Mouse (Mus musculus) limb, embryonic 13.5 days (tissue): ENCODE results near the gene Cfap44. TPM values are rescaled to one million over a fixed set of nuclear protein-coding genes. Genes with fewer than 3 reads are reported as not detected.
"Not testable (repeated sequence)": the region's sequence is repeated elsewhere in the genome, so short reads cannot be mapped to it uniquely, and the experiment has no call there.

Experiments used
- ATAC-seq: fragments of 200-750 bp; cut with Nextera tagmentation; 2 replicates; pipeline ENCODE4 v1.8.0; 2017; ENCODE audit warnings: low read depth, moderate number of reproducible peaks, moderate TSS enrichment; ENCODE audit not compliant: low FRiP score
- H3K27ac ChIP-seq: fragments of 300-500 bp; sonication (generic); 2 replicates; pipeline ENCODE4 v1.5.1; 2015; ENCODE audit warnings: inconsistent platforms, mild to moderate bottlenecking, moderate library complexity
- H3K27me3 ChIP-seq: fragments of 300-500 bp; sonication (generic); 2 replicates; pipeline ENCODE4 v1.6.1; 2015; ENCODE audit warnings: mild to moderate bottlenecking, inconsistent platforms
- H3K36me3 ChIP-seq: fragments of 300-500 bp; sonication (generic); 2 replicates; pipeline ENCODE4 v1.6.1; 2015; ENCODE audit warnings: inconsistent platforms, mild to moderate bottlenecking, moderate library complexity
- H3K4me1 ChIP-seq: fragments of 300-500 bp; sonication (generic); 2 replicates; pipeline ENCODE4 v1.6.1; 2015; ENCODE audit warnings: inconsistent platforms
- H3K4me2 ChIP-seq: fragments of 300-500 bp; sonication (generic); replicated peaks from 2 replicates; pipeline ENCODE4 v1.6.1; 2015; ENCODE audit warnings: inconsistent platforms, mild to moderate bottlenecking, moderate library complexity
- H3K4me3 ChIP-seq: fragments of 300-500 bp; sonication (generic); 2 replicates; pipeline ENCODE4 v1.5.1; 2015; ENCODE audit warnings: moderate library complexity, mild to moderate bottlenecking, inconsistent platforms
- H3K9ac ChIP-seq: fragments of 300-500 bp; sonication (generic); 2 replicates; pipeline ENCODE4 v1.6.1; 2015; ENCODE audit warnings: mild to moderate bottlenecking, inconsistent platforms
- H3K9me3 ChIP-seq: fragments of 300-500 bp; sonication (generic); 2 replicates; pipeline ENCODE4 v1.6.1; 2016; ENCODE audit warnings: inconsistent platforms
- WGBS: fragments of 180-500 bp; shearing (Covaris S2); methylation state at CpG from one replicate; pipeline ENCODE4 v1.1.7; 2015; 5-methylcytosine and 5-hydroxymethylcytosine counted together
- polyA plus RNA-seq: library from polyadenylated mRNA; unstranded; fragments of >200 nt; fragmentation: Nextera tagmentation; extraction: Ambion mirVana; gene quantifications from 2 replicates; pipeline ENCODE4 v1.2.1, GENCODE M21; 2015

The Cfap44 gene
- polyA plus RNA-seq, 1 experiment from 2014 or later, result 1.2 TPM

DNA sequence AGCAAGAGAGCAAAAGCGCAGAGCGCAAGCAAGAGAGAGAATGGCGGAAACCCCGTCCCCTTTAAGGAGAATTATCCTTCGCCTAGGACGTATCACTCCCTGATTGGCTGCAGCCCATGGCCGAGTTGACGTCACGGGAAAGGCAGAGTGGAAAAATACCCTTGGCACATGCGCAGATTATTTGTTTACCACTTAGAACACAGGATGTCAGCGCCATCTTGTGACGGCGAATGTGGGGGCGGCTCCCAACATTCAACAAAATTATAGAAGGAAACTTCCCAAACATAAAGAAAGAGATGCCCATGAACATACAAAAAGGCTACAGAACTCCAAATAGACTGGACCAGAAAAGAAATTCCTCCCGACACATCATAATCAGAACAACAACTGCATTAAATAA lies 47.3 kb downstream of the Cfap44 start:
- H3K36me3 ChIP-seq, H3K4me3 ChIP-seq, H3K4me2 ChIP-seq, H3K9ac ChIP-seq, ATAC-seq, H3K9me3 ChIP-seq, H3K4me1 ChIP-seq, H3K27me3 ChIP-seq, H3K27ac ChIP-seq: not testable (repeated sequence)
- 94% methylated on average over 15 of the region's 15 CpGs for WGBS

- ATAC-seq, result no peak
- Histone ChIP-seq H3K27me3 (no peaks in the 10 kb centered on the region), H3K27ac (no peak overlapping the region), H3K9ac (no peak overlapping the region), H3K4me3 (no peak overlapping the region), H3K36me3 (no peaks in the 10 kb centered on the region), H3K4me1 (no peaks in the 10 kb centered on the region), H3K9me3 (peaks cover 4% of the 10 kb centered on the region; the same call in 1 of the 2 replicates), H3K4me2 (no peak overlapping the region)
- WGBS, result 86% methylated on average over 2 of the region's 2 CpGs
Measured at GRCm38 (mm10) chr16:44457858-44458257, 63.3 kb downstream of the Cfap44 start.

GRCm38 (mm10) chr16:44458826-44459225 lies 64.2 kb downstream of the Cfap44 start:
- no peak overlapping the region for H3K9ac ChIP-seq
- H3K27me3 ChIP-seq, result no peaks in the 10 kb centered on the region
- H3K36me3 ChIP-seq, result no peaks in the 10 kb centered on the region
- 95% methylated on average over 2 of the region's 2 CpGs for WGBS
- no peaks in the 10 kb centered on the region for H3K4me1 ChIP-seq
- no peak overlapping the region for H3K4me2 ChIP-seq
- ATAC-seq, result no peak
- no peak overlapping the region for H3K27ac ChIP-seq
- H3K9me3 ChIP-seq, result peaks cover 4% of the 10 kb centered on the region; the same call in 1 of the 2 replicates
- no peak overlapping the region for H3K4me3 ChIP-seq

DNA sequence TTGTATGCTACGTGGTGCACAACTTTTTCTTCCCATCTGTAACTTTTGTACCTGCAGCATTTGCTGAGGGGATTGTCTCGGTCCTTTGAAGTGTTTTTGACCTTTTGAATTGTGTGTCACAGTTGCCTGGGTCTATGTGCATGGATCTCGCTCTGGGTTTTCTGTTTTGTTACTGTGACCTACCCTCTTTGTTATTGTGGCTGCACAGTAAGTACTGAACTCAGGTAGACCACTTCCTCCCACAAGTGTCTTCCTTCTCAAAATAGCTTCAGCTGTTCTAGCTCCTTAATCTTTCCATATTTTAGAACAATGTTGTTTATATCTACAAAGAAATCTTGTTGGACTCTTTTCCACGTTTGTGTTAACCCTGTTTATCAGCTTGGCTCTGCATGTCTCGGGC lies 66.3 kb downstream of the Cfap44 start:
- ATAC-seq, result no peak
- 81% methylated on average over 5 of the region's 5 CpGs for WGBS
- no peak overlapping the region for H3K4me3 ChIP-seq
- no peak overlapping the region for H3K27ac ChIP-seq
- 0 out of 2 replicates have a peak, but pooled peaks cover 3% of the 10 kb centered on the region for H3K36me3 ChIP-seq
- H3K4me2 ChIP-seq, result no peak overlapping the region
- no peak overlapping the region for H3K9ac ChIP-seq
- no peaks in the 10 kb centered on the region for H3K9me3 ChIP-seq
- no peaks in the 10 kb centered on the region for H3K27me3 ChIP-seq
- H3K4me1 ChIP-seq, result no peaks in the 10 kb centered on the region

- no peak for ATAC-seq
- Histone ChIP-seq H3K9me3 (peaks cover 3% of the 10 kb centered on the region; the same call in 1 of the 2 replicates), H3K27me3 (no peaks in the 10 kb centered on the region), H3K27ac (no peak overlapping the region), H3K9ac (no peak overlapping the region), H3K4me1 (peaks cover 6% of the 10 kb centered on the region), H3K4me3 (no peak overlapping the region), H3K36me3 (no peaks in the 10 kb centered on the region), H3K4me2 (no peak overlapping the region)
- 86% methylated on average over 14 of the region's 14 CpGs for WGBS
Measured at GRCm38 (mm10) chr16:44475281-44475680, 80.7 kb downstream of the Cfap44 start.

GRCm38 (mm10) chr16:44475682-44476375 lies 81.2 kb downstream of the Cfap44 start:
- no peaks in the 10 kb centered on the region for H3K27me3 ChIP-seq
- H3K36me3 ChIP-seq, result no peaks in the 10 kb centered on the region
- 87% methylated on average over 11 of the region's 11 CpGs for WGBS
- no peak overlapping the region for H3K27ac ChIP-seq
- H3K9ac ChIP-seq, result no peak overlapping the region
- no peak overlapping the region for H3K4me2 ChIP-seq
- H3K9me3 ChIP-seq, result peaks cover 3% of the 10 kb centered on the region; the same call in 1 of the 2 replicates
- no peak overlapping the region for H3K4me3 ChIP-seq
- H3K4me1 ChIP-seq, result peaks cover 8% of the 10 kb centered on the region
- ATAC-seq, result no peak

DNA sequence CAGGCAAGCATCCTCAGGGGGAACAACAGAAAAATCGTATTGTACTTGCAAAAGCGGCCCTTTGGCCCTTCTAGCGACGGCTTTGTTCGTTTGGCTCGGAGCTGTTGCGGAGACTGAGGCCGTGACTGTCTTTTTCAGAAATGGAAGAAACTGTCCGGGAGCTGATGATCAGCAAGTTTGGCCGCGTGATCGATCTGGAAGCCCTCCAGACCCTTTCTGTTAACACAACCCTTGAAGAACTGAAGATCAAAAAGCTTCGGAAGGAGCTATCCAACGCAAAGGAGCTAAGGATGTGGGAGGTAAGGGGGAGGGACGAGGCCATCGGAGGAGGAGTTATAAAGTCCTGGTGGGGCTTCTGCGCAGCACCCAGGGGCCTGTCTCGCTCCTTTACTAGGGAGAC lies 84.2 kb downstream of the Cfap44 start:
- Histone ChIP-seq H3K27ac (no peak overlapping the region), H3K4me3 (no peak overlapping the region), H3K4me2 (peak overlapping the region; percentile 27; the same call in 1 of the 2 replicates), H3K27me3 (no peaks in the 10 kb centered on the region), H3K9me3 (no peaks in the 10 kb centered on the region), H3K9ac (no peak overlapping the region), H3K36me3 (peaks cover 19% of the 10 kb centered on the region), H3K4me1 (peaks cover 24% of the 10 kb centered on the region)
- WGBS, result 43% methylated on average over 18 of the region's 18 CpGs
- no peak for ATAC-seq

DNA sequence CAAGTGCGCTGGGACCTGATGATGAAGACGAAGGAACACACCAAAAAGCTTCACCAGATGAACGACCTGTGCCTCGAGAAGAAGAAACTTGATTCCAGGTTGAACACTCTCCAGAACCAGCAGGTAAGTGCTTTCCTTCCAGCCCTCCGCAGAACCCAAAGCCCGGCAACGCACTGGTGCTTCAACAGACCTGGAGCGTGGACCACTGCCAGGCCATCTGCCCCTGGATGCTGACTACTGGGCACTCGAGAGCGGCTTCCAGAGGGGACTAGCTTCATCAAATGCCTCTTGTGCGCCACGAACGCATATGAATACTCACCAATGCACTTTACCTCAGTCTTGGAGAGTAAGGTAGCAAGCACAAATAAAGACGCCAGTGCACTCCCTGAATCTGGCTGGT lies 85.3 kb downstream of the Cfap44 start:
- Histone ChIP-seq H3K27ac (no peak overlapping the region; the same call in 1 of the 2 replicates), H3K4me2 (no peak overlapping the region), H3K4me1 (peaks cover 24% of the 10 kb centered on the region), H3K36me3 (peaks cover 25% of the 10 kb centered on the region), H3K9ac (no peak overlapping the region), H3K4me3 (no peak overlapping the region), H3K9me3 (no peaks in the 10 kb centered on the region), H3K27me3 (no peaks in the 10 kb centered on the region)
- WGBS, result 89% methylated on average over 14 of the region's 14 CpGs
- no peak for ATAC-seq

DNA sequence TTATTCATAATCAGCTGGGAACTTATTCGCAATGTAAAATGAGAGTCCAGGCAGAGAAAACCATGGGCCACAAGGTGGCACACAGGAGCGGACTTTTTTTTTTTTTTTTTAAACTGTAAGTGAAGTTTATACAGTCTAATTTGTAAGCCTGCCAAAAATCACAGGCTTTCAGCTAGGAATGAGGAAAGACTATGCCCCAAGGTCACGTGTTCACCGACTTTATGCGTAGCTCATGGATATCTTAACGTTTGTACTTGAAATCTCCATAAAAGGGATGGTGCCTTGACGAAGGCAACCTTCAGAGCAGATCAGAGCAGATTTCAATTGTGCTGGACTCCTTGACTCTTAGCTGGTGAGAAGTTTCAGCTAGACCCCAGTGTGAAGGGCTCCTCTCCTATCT lies 86.0 kb downstream of the Cfap44 start:
- peak overlapping the region; percentile 63; the same call in 1 of the 2 replicates for H3K27ac ChIP-seq
- no peaks in the 10 kb centered on the region for H3K9me3 ChIP-seq
- no peak overlapping the region for H3K4me2 ChIP-seq
- no peak; the same call in 1 of the 2 replicates for ATAC-seq
- H3K4me1 ChIP-seq, result peaks cover 28% of the 10 kb centered on the region
- no peak overlapping the region for H3K4me3 ChIP-seq
- H3K27me3 ChIP-seq, result no peaks in the 10 kb centered on the region
- WGBS, result 35% methylated on average over 7 of the region's 7 CpGs
- no peak overlapping the region for H3K9ac ChIP-seq
- H3K36me3 ChIP-seq, result peaks cover 32% of the 10 kb centered on the region

DNA sequence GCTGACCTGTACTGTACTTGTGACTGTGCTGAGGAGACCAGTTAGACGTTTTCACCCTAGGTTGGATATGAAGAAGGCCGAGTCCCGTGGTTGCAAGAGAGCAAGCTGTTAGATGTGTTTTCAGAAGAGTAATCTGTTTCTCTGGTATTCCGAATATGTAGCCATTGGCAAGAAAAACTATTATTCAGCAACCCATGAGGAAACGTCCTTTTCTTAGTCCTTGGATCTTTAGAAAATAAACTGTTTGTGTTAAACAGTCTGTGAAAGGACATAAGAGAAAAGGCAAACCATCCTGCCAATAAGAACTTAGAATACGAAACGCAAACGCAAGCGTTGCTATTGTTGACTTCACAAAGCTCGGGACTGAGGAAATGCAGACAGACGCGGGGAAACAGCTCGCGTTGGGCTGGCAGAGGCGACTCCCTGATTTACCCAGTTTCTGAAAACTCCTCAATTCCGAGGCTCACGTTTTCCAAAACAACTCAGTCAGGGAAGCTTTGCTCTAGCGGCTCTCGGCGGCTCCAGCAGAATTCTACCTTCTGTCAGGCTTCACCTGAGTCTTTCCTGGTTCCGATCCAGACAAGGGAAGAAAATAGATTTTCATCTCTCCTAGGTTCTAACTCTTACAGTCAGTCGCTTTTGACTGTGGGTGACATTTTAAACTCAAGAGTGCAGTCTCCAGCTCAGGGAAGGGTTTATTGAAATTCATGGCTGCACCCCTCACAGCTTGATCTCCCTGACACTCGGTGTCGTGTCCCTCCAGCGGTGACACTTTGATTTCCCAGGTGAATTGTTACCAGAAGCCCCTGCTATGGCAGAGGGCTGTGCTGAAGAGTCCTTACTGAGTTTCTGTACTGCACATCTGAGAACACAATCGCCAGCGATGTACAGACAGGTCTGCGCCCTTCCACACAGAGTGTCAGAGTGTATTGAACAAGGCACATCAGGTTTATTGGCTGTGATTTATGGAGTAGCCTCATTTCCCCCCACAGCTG lies 87.3 kb downstream of the Cfap44 start:
- Histone ChIP-seq H3K4me2 (no peak overlapping the region), H3K27me3 (no peaks in the 10 kb centered on the region), H3K27ac (peak overlapping the region; percentile 63), H3K4me1 (peaks cover 35% of the 10 kb centered on the region), H3K36me3 (peaks cover 45% of the 10 kb centered on the region), H3K9me3 (no peaks in the 10 kb centered on the region), H3K4me3 (no peak overlapping the region), H3K9ac (no peak overlapping the region)
- WGBS, result 51% methylated on average over 28 of the region's 28 CpGs
- no peak for ATAC-seq

DNA sequence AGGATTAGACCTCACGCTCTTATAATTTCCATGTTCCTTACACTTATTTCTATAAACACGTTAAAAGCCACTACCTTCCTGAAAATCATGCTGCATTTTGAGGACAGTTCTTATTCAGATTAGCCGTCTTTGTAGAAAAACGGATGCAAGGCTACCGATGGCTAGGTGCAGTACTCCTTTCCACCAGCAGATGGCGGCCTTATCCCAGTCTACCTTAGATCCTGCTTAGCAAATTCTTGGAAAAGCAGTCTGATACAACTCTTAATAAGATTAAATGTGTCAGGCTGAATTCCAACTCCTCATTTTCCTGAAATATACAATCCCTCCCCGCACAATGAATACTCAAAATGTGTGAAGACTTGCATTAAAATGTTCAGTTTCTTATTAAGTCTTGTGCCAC lies 89.5 kb downstream of the Cfap44 start:
- Histone ChIP-seq H3K9me3 (no peaks in the 10 kb centered on the region), H3K27me3 (no peaks in the 10 kb centered on the region), H3K4me1 (peaks cover 35% of the 10 kb centered on the region), H3K9ac (no peak overlapping the region), H3K4me2 (no peak overlapping the region), H3K4me3 (no peak overlapping the region), H3K36me3 (peaks cover 66% of the 10 kb centered on the region), H3K27ac (peak overlapping the region; percentile 49; the same call in 1 of the 2 replicates)
- no peak; the same call in 1 of the 2 replicates for ATAC-seq
- WGBS, result 9% methylated on average over 7 of the region's 7 CpGs

DNA sequence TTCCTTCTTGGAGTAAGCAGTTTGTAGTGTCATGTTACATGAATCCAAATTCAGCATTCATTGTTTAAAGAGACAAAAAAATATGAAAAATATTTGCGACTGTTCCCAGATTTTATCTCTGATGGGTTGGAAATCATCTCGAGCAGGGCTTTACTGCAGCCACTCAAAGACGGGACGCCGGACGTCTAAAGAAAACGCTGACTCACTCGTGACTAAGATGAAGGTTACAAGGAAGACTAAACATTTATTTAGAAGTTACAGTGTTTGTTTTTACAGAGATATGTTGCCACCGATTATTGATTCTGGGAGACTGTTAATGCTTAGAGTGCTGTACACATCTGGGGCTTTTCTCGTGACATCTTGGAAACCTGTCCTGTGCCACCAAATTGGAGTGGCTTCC lies 90.2 kb downstream of the Cfap44 start:
- ATAC-seq, result no peak
- no peak overlapping the region for H3K9ac ChIP-seq
- H3K4me1 ChIP-seq, result peaks cover 34% of the 10 kb centered on the region
- H3K9me3 ChIP-seq, result no peaks in the 10 kb centered on the region
- WGBS, result 81% methylated on average over 10 of the region's 10 CpGs
- no peak overlapping the region for H3K4me2 ChIP-seq
- peak overlapping the region; percentile 49 for H3K27ac ChIP-seq
- peaks cover 74% of the 10 kb centered on the region for H3K36me3 ChIP-seq
- H3K27me3 ChIP-seq, result no peaks in the 10 kb centered on the region
- H3K4me3 ChIP-seq, result no peak overlapping the region
